Mouse (Mus musculus) c-Kit-negative CD71-positive TER-119-positive erythroid progenitor cells, embryonic 14.5 days (primary cell): ENCODE measurements around the gene Dennd4b.
"Not testable (repeated sequence)": the region's sequence is repeated elsewhere in the genome, so short reads cannot be mapped to it uniquely, and the experiment has no call there.

Source experiments
- DNase-seq: peaks from one replicate; pipeline ENCODE4 v3.0.0-alpha.2; 2013; ENCODE audit warnings: low read depth, low spot score

Gene Dennd4b

GRCm38 (mm10) chr3:90278211-90278610 is 13.2 kb downstream of the Dennd4b start:
- DNase-seq: no peak

- DNase-seq: no peak
These were observed 14.2 kb downstream of the Dennd4b start for GRCm38 (mm10) chr3:90279216-90279615.

- no peak for DNase-seq
These were observed 14.8 kb downstream of the Dennd4b start for GRCm38 (mm10) chr3:90279743-90280142.

- DNase-seq: no peak
These were observed 15.7 kb downstream of the Dennd4b start for GRCm38 (mm10) chr3:90280708-90281107.

GRCm38 (mm10) chr3:90284150-90284549 is 19.2 kb downstream of the Dennd4b start:
- no peak for DNase-seq

- DNase-seq: not testable (repeated sequence)
These were observed 24.4 kb downstream of the Dennd4b start for GRCm38 (mm10) chr3:90289403-90289802.

GRCm38 (mm10) chr3:90290602-90291001 is 25.6 kb downstream of the Dennd4b start:
- no peak for DNase-seq

- no peak for DNase-seq
These were observed 27.0 kb downstream of the Dennd4b start for GRCm38 (mm10) chr3:90291982-90292344.

GRCm38 (mm10) chr3:90292345-90293275 is 27.6 kb downstream of the Dennd4b start, which contains the start of gene Gatad2b:
Gatad2b (plus strand) TSS chr3:90293178.
- peak; percentile 98 for DNase-seq

- DNase-seq: peak; percentile 20
These were observed 28.5 kb downstream of the Dennd4b start for GRCm38 (mm10) chr3:90293352-90294063.

GRCm38 (mm10) chr3:90294064-90294440 is 29.1 kb downstream of the Dennd4b start:
- DNase-seq: peak; percentile 33

GRCm38 (mm10) chr3:90294651-90295050 is 29.7 kb downstream of the Dennd4b start:
- peak; percentile 9 for DNase-seq

- DNase-seq: no peak
These were observed 40.8 kb downstream of the Dennd4b start for GRCm38 (mm10) chr3:90305801-90306200.

- DNase-seq: no peak
These were observed 44.6 kb downstream of the Dennd4b start for GRCm38 (mm10) chr3:90309589-90309988.

GRCm38 (mm10) chr3:90313367-90313766 is 48.4 kb downstream of the Dennd4b start:
- DNase-seq: peak; percentile 24

- DNase-seq: no peak
These were observed 49.3 kb downstream of the Dennd4b start for GRCm38 (mm10) chr3:90314241-90314640.

GRCm38 (mm10) chr3:90322289-90322688 is 57.3 kb downstream of the Dennd4b start:
- no peak for DNase-seq

GRCm38 (mm10) chr3:90323119-90323518 is 58.1 kb downstream of the Dennd4b start:
- DNase-seq: no peak
